Mouse (Mus musculus) kidney, adult 2 months (tissue): ENCODE results near the gene Slc9b2. TPM values are rescaled to one million over a fixed set of nuclear protein-coding genes. Genes with fewer than 3 reads are reported as not detected.
A peak's percentile ranks its signal among the peaks of the same experiment; 100 is the strongest.

Experiments used
- DNase-seq: peaks from one replicate; pipeline ENCODE4 v3.0.0; 2021
- H3K27ac ChIP-seq: fragments of 200-500 bp; 2 replicates; pipeline ENCODE4 v1.5.1; 2012; ENCODE audit warnings: low read depth, low read length, control low read depth, inconsistent platforms; ENCODE audit not compliant: insufficient read depth
- H3K27me3 ChIP-seq: fragments of 200-500 bp; replicated peaks from 2 replicates; pipeline ENCODE4 v1.6.1; 2012; ENCODE audit warnings: mild to moderate bottlenecking, moderate library complexity, low read length, inconsistent platforms; ENCODE audit not compliant: control insufficient read depth, insufficient read depth
- H3K36me3 ChIP-seq: fragments of 200-500 bp; 2 replicates; pipeline ENCODE4 v1.6.1; 2012; ENCODE audit warnings: mild to moderate bottlenecking, moderate library complexity, low read length, inconsistent platforms; ENCODE audit not compliant: control insufficient read depth, insufficient read depth
- H3K4me1 ChIP-seq: fragments of 200-500 bp; 2 replicates; pipeline ENCODE4 v1.6.1; 2011; ENCODE audit warnings: low read length; ENCODE audit not compliant: control insufficient read depth, insufficient read depth
- H3K4me3 ChIP-seq: fragments of 200-500 bp; 2 replicates; pipeline ENCODE4 v1.5.1; 2011; ENCODE audit warnings: mild to moderate bottlenecking, low read depth, low read length, control low read depth; ENCODE audit not compliant: insufficient read depth
- CTCF ChIP-seq: fragments of 200-500 bp; conservative IDR thresholded peaks from 2 replicates; pipeline ENCODE4 v1.5.1; 2011; ENCODE audit warnings: low read depth, mild to moderate bottlenecking, control low read depth, low read length, moderate library complexity, mixed read lengths; ENCODE audit not compliant: insufficient read depth, insufficient read length
- POLR2A ChIP-seq: fragments of 200-500 bp; IDR thresholded peaks from one replicate; pipeline ENCODE4 v1.6.1; 2011; ENCODE audit warnings: low read depth, low read length, control low read depth
- whole genome bisulfite sequencing: fragments of 180-500 bp; shearing (Covaris S2); methylation state at CpG from one replicate; pipeline ENCODE4 v1.1.7; 2018; 5-methylcytosine and 5-hydroxymethylcytosine counted together
- polyA plus RNA-seq: library from polyadenylated mRNA; depleted of rRNA; stranded (reverse); fragments of >200 nt; gene quantifications from 2 replicates; pipeline ENCODE4 v1.2.3, GENCODE M21; 2012; rRNA removed

Slc9b2 gene
- polyA plus RNA-seq, 1 experiment = 0.59 TPM

GRCm38 (mm10) chr3:135357394-135357793 lies 49.9 kb downstream of the Slc9b2 start:
- H3K4me3 ChIP-seq = no peak overlapping the region
- no peak for DNase-seq
- H3K4me1 ChIP-seq = no peaks in the 10 kb centered on the region
- WGBS = 73% methylated on average over 4 of the region's 4 CpGs
- no peak for TF ChIP-seq POLR2A
- TF ChIP-seq CTCF = no peak
- H3K27ac ChIP-seq = no peak overlapping the region
- H3K36me3 ChIP-seq = no peaks in the 10 kb centered on the region
- H3K27me3 ChIP-seq = no peaks in the 10 kb centered on the region

- 83% methylated on average over 3 of the region's 3 CpGs for WGBS
- TF ChIP-seq POLR2A (no peak), CTCF (no peak)
Measured at GRCm38 (mm10) chr3:135375836-135376235, 68.3 kb downstream of the Slc9b2 start.

GRCm38 (mm10) chr3:135377445-135377844 lies 69.9 kb downstream of the Slc9b2 start:
- Histone ChIP-seq H3K27ac (no peak overlapping the region), H3K4me3 (no peak overlapping the region), H3K27me3 (no peaks in the 10 kb centered on the region), H3K36me3 (no peaks in the 10 kb centered on the region), H3K4me1 (no peaks in the 10 kb centered on the region)
- TF ChIP-seq POLR2A = no peak
- TF ChIP-seq CTCF = no peak
- no peak for DNase-seq
- 46% methylated on average over 10 of the region's 10 CpGs for WGBS

More at GRCm38 (mm10) chr3:135375836-135376235, 68.3 kb downstream of the Slc9b2 start:
- Histone ChIP-seq H3K36me3 (no peaks in the 10 kb centered on the region), H3K27ac (no peak overlapping the region), H3K4me3 (no peak overlapping the region), H3K27me3 (no peaks in the 10 kb centered on the region), H3K4me1 (no peaks in the 10 kb centered on the region)
- DNase-seq = no peak

- no peak for TF ChIP-seq POLR2A
- no peak for TF ChIP-seq CTCF
- 96% methylated on average over 4 of the region's 4 CpGs for WGBS
- no peak for DNase-seq
- no peaks in the 10 kb centered on the region for H3K4me1 ChIP-seq
- H3K27me3 ChIP-seq = no peaks in the 10 kb centered on the region
- no peak overlapping the region for H3K4me3 ChIP-seq
- no peaks in the 10 kb centered on the region for H3K36me3 ChIP-seq
- no peak overlapping the region for H3K27ac ChIP-seq
Measured at GRCm38 (mm10) chr3:135379868-135380267, 72.4 kb downstream of the Slc9b2 start.

GRCm38 (mm10) chr3:135393186-135393585 lies 85.7 kb downstream of the Slc9b2 start:
- no peak overlapping the region for H3K27ac ChIP-seq
- WGBS = 70% methylated on average over 6 of the region's 6 CpGs
- no peak overlapping the region for H3K4me3 ChIP-seq
- H3K4me1 ChIP-seq = 0 out of 2 replicates have a peak, but pooled peaks cover 2% of the 10 kb centered on the region
- H3K36me3 ChIP-seq = no peaks in the 10 kb centered on the region
- DNase-seq = peak; percentile 51
- TF ChIP-seq CTCF (no peak), POLR2A (no peak)
- H3K27me3 ChIP-seq = no peaks in the 10 kb centered on the region

Other genes starting within 250 kb of the Slc9b2 start
- 0.15 and 0.48 TPM in 2 replicates for gene Cenpe, start 95.2 kb upstream of the Slc9b2 start, polyA plus RNA-seq
- 247 and 284 TPM in 2 replicates for gene Bdh2, start 26.5 kb upstream of the Slc9b2 start, polyA plus RNA-seq
- gene Slc9b1, start 40.3 kb downstream of the Slc9b2 start, polyA plus RNA-seq = 0.06 TPM in 1 of 2 replicates, not detected in the other
- gene Cisd2, start 116.2 kb downstream of the Slc9b2 start, polyA plus RNA-seq = 28.7 and 33.5 TPM in 2 replicates
- 307 and 333 TPM in 2 replicates for gene Ube2d3, start 130.4 kb downstream of the Slc9b2 start, polyA plus RNA-seq
- 23.6 and 25.8 TPM in 2 replicates for gene Manba, start 177.9 kb downstream of the Slc9b2 start, polyA plus RNA-seq